Mouse (Mus musculus): ENCODE measurements around the gene Gm20517. TPM values are rescaled to one million over a fixed set of nuclear protein-coding genes. Genes with fewer than 3 reads are reported as not detected.
A peak's percentile ranks its signal among the peaks of the same experiment; 100 is the strongest.
"Not testable (repeated sequence)": the region's sequence is repeated elsewhere in the genome, so short reads cannot be mapped to it uniquely, and the experiment has no call there.

Gm20517 gene
- polyA plus RNA-seq, 1 experiment from 2014 or later = 2.4 TPM

DNA sequence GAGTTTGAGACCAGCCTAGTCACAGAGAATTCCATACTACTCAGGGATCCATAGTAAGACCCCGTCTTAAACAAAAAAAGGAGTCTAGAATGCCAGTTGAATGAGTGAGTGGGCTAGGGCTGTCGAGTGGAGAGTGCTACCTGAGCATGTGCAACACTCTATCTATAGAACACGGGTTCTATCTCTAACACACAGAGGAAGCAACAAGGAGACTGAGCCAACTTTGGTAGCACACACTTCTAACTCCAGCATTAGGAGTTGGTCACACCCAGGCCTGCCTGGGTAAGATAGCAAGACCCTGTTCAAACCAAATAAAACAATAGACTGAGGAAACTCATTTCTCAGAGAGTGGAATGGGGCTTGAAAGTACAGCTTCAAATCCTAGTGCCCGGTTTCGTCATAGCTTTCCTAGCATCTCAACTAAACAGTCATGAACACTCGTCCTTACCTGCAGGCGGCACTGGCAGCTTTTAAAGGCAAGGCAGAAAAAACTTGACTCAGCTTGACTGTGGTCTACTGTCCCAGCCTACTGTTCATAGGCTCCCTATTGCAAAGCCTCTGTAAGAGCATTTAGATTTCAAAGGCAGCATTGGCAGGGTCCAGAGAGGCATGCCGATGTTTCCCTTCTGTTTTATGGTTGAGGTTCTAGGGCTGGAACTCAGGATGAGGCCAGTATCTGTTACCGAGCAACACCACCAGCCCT lies 6.4 kb downstream of the Gm20517 start:
- no peak overlapping the region for H3K27ac ChIP-seq
- H3K36me3 ChIP-seq = peaks cover 64% of the 10 kb centered on the region
- no peak for ATAC-seq (ENCODE audit: low FRiP score, low read depth)
- H3K4me3 ChIP-seq = no peak overlapping the region
- H3K9ac ChIP-seq = no peak overlapping the region
- H3K4me1 ChIP-seq = peaks cover 4% of the 10 kb centered on the region
- WGBS = 93% methylated on average over 9 of the region's 9 CpGs
- no peaks in the 10 kb centered on the region for H3K27me3 ChIP-seq (replicated peaks)
- H3K9me3 ChIP-seq = no peaks in the 10 kb centered on the region
- no peak overlapping the region for H3K4me2 ChIP-seq (replicated peaks)

DNA sequence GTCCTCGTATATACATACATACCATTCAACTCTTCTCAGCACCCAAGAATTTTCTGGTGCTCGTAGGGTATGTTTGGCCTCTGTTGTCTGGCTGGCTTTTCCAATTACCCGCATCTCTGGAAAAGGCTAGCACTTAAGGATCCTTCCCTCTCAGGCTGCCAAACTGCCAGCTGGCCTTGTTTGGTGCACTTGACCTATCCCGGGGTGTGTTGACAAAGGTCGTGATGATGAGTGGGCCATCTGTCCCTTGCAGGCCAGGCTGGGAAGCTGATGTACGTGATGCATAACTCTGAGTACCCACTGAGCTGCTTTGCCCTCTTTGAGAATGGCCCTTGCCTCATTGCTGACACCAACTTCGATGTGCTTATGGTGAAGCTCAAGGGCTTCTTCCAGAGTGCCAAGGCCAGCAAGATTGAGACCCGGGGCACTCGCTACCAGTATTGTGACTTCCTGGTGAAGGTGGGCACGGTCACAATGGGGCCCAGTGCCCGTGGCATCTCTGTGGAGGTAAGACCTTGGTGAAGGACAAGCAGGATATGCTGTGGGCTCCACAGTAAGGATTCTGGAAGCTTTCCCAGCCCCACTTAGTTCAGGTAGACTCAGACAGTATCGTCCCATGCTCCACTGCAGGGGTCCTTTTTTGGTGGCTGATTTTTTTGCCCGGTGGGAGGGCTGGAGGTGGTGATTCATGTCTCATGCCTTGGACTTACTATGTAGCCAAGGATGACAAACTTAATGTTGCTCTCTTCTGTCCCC lies 7.3 kb downstream of the Gm20517 start:
- Histone ChIP-seq H3K4me1 (no peaks in the 10 kb centered on the region), H3K4me3 (no peak overlapping the region), H3K4me2 (replicated peaks) (no peak overlapping the region), H3K27ac (no peak overlapping the region), H3K9ac (no peak overlapping the region), H3K27me3 (replicated peaks) (no peaks in the 10 kb centered on the region), H3K9me3 (no peaks in the 10 kb centered on the region), H3K36me3 (peaks cover 70% of the 10 kb centered on the region)
- no peak for ATAC-seq (ENCODE audit: low FRiP score, low read depth)
- WGBS = 89% methylated on average over 13 of the region's 13 CpGs

DNA sequence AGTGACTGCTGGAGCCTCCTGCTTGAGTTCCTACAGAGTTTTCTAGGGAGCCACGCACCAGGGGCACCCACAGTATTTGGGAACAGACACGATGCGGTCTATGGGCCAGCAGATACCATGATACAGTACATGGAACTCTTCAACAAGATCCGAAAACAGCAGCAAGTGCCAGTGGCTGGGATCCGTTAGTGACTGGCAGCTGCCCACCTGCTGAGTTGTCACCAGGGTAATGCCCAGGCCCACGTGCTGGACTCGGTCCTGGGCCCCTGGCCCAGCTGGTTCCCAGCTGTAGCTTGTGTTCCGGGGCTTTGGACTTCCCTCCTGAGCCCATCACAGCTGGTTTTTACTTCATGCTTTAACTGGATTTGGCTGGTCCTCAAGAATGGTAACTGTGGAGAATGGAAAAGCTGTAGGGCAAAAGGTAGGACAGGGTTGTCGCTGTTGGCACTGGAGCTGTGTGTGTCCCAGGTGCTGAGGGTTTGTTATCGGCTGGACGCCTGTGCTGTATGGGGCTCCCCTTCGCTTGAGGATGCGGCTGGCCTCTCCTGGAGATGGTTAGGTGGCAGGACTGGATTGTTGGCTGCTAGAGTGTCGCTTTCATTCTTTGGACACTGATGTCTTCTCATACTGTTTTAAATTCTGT lies 11.6 kb downstream of the Gm20517 start:
- Histone ChIP-seq H3K9me3 (no peaks in the 10 kb centered on the region), H3K27ac (no peak overlapping the region), H3K27me3 (replicated peaks) (no peaks in the 10 kb centered on the region), H3K4me1 (0 out of 2 replicates have a peak, but pooled peaks cover under 1% of the 10 kb centered on the region), H3K36me3 (peaks cover 63% of the 10 kb centered on the region), H3K4me3 (no peak overlapping the region), H3K9ac (no peak overlapping the region), H3K4me2 (replicated peaks) (no peak overlapping the region)
- 95% methylated on average over 14 of the region's 14 CpGs for WGBS
- ATAC-seq (ENCODE audit: low FRiP score, low read depth) = no peak

DNA sequence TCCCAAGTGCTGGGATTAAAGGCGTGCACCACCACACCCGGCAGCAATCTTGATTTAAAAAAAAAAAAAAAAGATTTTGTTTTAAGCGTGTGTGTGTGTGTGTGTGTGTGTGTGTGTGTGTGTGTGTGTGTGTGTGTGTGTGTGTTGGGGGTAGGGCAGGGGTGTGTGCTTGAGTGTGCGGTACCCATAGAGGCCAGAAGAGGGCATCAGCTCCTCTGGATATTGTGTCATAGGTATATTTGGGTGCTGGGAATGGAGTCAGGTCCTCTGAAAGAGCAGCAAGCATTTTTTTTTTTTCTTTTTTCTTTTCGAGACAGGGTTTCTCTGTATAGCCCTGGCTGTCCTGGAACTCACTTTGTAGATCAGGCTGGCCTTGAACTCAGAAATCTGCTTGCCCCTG lies 13.2 kb downstream of the Gm20517 start:
- not testable (repeated sequence) for H3K4me3 ChIP-seq; H3K9me3 ChIP-seq; H3K27me3 ChIP-seq (replicated peaks); H3K27ac ChIP-seq; ATAC-seq (ENCODE audit: low FRiP score, low read depth); H3K4me1 ChIP-seq; H3K9ac ChIP-seq; H3K4me2 ChIP-seq (replicated peaks)
- H3K36me3 ChIP-seq = peaks cover 53% of the 10 kb centered on the region
- WGBS = 99% methylated on average over 4 of the region's 5 CpGs

DNA sequence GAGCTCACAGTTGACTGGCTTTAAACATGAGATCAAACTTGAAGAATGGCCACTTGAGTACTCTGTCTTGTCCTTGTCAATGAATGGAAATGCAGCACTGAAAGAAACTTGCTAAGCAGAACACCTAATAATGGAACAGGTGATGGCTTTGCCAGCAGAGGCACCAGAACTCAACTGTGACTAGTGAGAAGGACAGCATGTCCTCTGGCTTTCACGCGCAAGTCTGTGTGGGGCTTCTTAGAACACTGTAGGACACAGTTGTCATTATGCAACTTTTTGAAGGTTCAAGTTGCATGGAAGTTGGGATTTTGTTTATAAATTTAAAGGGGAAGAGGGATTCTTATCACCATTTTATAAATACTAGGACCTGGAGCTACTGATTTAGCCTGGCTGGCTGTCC lies 13.7 kb downstream of the Gm20517 start:
- Histone ChIP-seq H3K27me3 (replicated peaks) (no peaks in the 10 kb centered on the region), H3K27ac (no peak overlapping the region)
- WGBS = 97% methylated on average over 2 of the region's 2 CpGs

DNA sequence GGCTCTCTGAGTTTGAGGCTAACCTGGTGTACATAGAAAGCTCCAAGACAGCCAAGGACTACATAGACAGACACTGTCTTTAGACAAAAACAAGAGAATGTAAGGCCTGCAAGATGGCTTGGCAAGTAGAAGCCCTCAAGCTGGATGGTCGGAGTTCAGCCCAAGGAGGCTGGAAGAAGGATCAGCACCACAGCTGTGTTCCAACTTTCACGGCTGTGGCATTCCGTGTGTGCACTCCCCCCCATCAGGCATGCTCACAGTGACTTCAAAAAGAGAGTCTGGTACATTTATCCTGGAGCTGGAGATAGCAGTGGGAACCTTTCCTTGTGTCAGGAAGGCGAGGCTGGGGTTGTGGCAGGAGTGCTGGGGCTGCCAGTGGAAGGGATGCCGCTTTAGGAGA lies 14.6 kb downstream of the Gm20517 start:
- no peaks in the 10 kb centered on the region for H3K27me3 ChIP-seq (replicated peaks)

More for the DNA sequence above, 13.7 kb downstream of the Gm20517 start:
- Histone ChIP-seq H3K4me1 (peaks cover 8% of the 10 kb centered on the region; the same call in 1 of the 2 replicates), H3K36me3 (peaks cover 52% of the 10 kb centered on the region), H3K4me2 (replicated peaks) (no peak overlapping the region), H3K4me3 (no peak overlapping the region), H3K9ac (no peak overlapping the region), H3K9me3 (no peaks in the 10 kb centered on the region)
- no peak for ATAC-seq (ENCODE audit: low FRiP score, low read depth)

DNA sequence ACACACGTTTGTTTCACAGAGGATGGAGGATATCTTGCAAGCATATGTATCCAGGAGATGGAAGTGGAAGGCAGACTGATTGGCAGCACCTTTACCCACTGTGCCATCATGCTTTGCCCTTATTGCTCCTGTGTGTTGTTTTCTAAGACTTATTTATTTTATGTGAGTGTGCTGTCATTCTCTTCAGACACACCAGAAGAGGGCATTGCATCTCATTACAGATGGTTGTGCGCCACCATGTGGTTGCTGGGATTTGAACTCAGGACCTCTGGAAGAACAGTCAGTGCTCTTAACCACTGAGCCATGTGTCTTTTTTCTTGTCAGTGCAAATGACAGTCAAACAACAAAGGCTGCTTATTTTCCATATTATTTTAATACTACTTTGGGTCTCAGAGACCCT lies 16.4 kb downstream of the Gm20517 start:
- Histone ChIP-seq H3K27ac (no peak overlapping the region), H3K27me3 (replicated peaks) (no peaks in the 10 kb centered on the region), H3K4me1 (peaks cover 27% of the 10 kb centered on the region), H3K4me3 (no peak overlapping the region), H3K9ac (no peak overlapping the region), H3K4me2 (replicated peaks) (peak overlapping the region; percentile 88), H3K9me3 (no peaks in the 10 kb centered on the region), H3K36me3 (peaks cover 35% of the 10 kb centered on the region)
- 76% methylated on average over 2 of the region's 2 CpGs for WGBS
- ATAC-seq (ENCODE audit: low FRiP score, low read depth) = no peak

More for the DNA sequence above, 14.6 kb downstream of the Gm20517 start:
- Histone ChIP-seq H3K4me3 (no peak overlapping the region), H3K9ac (no peak overlapping the region), H3K9me3 (no peaks in the 10 kb centered on the region), H3K27ac (no peak overlapping the region), H3K36me3 (peaks cover 50% of the 10 kb centered on the region), H3K4me2 (replicated peaks) (no peak overlapping the region), H3K4me1 (peaks cover 15% of the 10 kb centered on the region)
- WGBS = 91% methylated on average over 5 of the region's 5 CpGs
- no peak for ATAC-seq (ENCODE audit: low FRiP score, low read depth)

DNA sequence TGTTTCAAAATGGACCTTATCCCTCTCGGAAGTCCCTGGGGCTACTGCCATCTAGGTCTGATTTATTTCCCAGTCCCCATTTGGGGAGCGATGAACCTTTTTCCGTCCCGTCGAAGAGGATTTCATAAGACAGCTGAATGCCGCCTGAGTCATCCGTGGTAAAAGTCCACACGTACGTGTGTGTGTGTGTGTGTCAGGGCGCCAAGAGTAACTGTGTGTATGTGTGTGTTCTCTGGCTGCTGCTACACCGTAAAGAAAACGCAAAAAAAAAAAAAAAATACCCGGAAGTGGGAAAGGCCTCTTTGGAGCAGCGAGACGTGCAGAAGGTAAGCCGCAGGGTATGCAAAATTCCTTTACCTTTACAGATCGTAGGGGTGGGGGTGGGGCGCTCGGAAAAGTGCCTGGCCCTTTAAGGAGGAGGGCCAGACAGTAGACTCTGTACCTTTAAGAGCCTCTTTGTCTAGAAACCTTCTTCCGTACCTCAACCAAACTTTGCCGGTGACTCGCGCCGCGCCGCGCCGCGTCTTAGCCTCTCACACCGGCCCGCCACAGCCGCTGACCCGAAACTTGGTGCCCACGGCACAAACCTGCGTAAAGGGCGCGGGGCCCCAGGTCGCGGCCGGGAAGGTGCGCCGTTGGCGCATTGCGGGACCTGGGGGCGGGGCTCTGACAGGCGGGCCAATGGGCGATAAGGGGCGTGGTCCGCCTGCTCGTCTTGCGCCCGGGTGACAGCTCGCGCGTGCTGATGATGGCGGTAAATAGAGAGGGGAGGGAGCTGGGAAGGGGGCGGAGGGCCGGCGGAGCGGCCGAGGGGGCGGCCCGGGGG lies 17.7 kb downstream of the Gm20517 start:
- Histone ChIP-seq H3K27me3 (replicated peaks) (no peaks in the 10 kb centered on the region), H3K9ac (peak overlapping the region; percentile 78), H3K27ac (peak overlapping the region; percentile 69), H3K36me3 (peaks cover 22% of the 10 kb centered on the region), H3K4me2 (replicated peaks) (peak overlapping the region; percentile 88), H3K4me3 (peak overlapping the region; percentile 58), H3K4me1 (peaks cover 32% of the 10 kb centered on the region), H3K9me3 (no peaks in the 10 kb centered on the region)
- WGBS = under 1% methylated on average over 56 of the region's 63 CpGs
- peak; percentile 94 for ATAC-seq (ENCODE audit: low FRiP score, low read depth)

DNA sequence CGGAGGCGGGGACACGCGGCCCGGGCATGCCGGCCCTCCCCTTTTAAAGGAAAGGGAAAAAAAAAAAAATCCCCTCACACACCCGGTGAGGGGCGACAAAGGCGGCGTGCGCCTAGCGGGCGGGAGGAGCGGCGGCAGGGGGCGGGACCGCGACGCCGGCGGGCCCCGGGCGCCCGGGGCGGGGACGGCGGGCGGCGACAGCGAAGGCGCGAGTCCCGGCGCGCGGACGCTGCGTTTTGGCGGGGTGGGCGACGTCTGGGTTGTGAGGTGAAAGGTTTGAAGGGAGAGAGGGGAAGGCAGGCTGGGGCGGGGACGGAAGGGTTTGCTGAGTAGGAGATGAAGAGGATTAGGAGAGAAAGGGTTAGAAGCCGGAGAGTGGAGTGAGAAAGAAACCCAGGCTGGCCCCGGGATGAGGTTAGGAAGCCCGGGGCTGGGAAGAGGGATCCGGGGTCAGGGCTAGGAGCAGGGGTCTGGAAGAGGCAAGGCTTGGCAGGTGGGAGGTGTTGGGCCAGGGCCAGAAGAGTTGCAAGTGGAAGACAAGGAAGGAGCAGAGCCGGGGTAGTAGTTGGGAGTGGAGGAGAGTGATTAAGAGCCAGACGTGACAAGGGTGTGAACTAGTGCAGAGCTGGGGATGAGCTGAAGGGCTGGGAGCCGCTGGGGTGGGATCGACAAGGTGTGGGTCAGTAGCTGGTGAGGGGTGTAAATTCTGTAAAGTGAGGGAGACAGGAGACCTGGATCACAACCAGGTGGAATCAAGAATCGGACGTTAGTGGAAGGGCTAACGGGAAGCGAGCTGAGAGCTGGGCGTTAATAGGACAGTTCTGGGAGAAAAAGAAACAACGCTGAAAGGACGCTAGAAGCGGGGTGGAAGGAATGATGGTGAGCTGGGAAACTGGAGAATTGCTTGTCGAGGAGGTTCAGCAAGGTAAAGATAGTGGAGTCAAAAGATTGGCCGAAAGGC lies 18.6 kb downstream of the Gm20517 start:
- Histone ChIP-seq H3K9ac (peak overlapping the region; percentile 78), H3K27me3 (replicated peaks) (no peaks in the 10 kb centered on the region), H3K36me3 (peaks cover 13% of the 10 kb centered on the region), H3K4me1 (peaks cover 32% of the 10 kb centered on the region), H3K4me3 (peak overlapping the region; percentile 58), H3K9me3 (no peaks in the 10 kb centered on the region), H3K4me2 (replicated peaks) (peak overlapping the region; percentile 88), H3K27ac (peak overlapping the region; percentile 69)
- WGBS = under 1% methylated on average over 56 of the region's 61 CpGs
- peak; percentile 72 for ATAC-seq (ENCODE audit: low FRiP score, low read depth)

DNA sequence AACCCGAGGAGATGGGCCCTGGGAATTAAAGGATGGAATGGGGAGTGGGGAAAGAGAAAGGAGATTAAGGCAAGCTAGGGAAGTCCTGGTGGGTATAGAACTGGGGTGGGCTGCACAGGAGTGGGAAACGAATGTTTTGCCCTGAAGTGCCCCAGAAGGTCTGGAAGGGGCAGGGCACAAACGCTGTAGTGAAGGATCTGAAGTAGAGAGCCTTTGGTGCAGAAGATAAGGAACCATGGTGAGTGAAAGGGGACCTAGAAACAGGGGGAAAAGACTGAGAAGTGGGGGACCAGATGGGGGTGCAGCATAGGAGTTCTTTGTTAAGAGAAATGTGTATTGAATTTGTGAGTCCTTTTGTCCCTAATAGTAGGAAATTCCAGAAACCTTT lies 19.3 kb downstream of the Gm20517 start, which contains the start of gene Usp49:
Gene Usp49, plus strand, starts transcription at position 13 of the 388 bp plus-strand sequence.
- no peak for ATAC-seq (ENCODE audit: low FRiP score, low read depth)
- H3K9me3 ChIP-seq = no peaks in the 10 kb centered on the region
- H3K4me2 ChIP-seq (replicated peaks) = peak within 1 kb of the TSS; percentile 88
- peaks cover 32% of the 10 kb centered on the region for H3K4me1 ChIP-seq
- peak within 1 kb of the TSS; percentile 58 for H3K4me3 ChIP-seq
- peaks cover 11% of the 10 kb centered on the region for H3K36me3 ChIP-seq
- peak within 1 kb of the TSS; percentile 78 for H3K9ac ChIP-seq
- no peaks in the 10 kb centered on the region for H3K27me3 ChIP-seq (replicated peaks)
- peak within 1 kb of the TSS; percentile 69 for H3K27ac ChIP-seq
- WGBS = 2% methylated on average over 3 of the region's 3 CpGs
